Mouse (Mus musculus): ENCODE results near the gene Gprasp1. TPM values are rescaled to one million over a fixed set of nuclear protein-coding genes. Genes with fewer than 3 reads are reported as not detected.
"Not testable (repeated sequence)": the region's sequence is repeated elsewhere in the genome, so short reads cannot be mapped to it uniquely, and the experiment has no call there.

Gprasp1 gene
- polyA plus RNA-seq, 1 experiment from 2014 or later: 37.7 TPM

DNA sequence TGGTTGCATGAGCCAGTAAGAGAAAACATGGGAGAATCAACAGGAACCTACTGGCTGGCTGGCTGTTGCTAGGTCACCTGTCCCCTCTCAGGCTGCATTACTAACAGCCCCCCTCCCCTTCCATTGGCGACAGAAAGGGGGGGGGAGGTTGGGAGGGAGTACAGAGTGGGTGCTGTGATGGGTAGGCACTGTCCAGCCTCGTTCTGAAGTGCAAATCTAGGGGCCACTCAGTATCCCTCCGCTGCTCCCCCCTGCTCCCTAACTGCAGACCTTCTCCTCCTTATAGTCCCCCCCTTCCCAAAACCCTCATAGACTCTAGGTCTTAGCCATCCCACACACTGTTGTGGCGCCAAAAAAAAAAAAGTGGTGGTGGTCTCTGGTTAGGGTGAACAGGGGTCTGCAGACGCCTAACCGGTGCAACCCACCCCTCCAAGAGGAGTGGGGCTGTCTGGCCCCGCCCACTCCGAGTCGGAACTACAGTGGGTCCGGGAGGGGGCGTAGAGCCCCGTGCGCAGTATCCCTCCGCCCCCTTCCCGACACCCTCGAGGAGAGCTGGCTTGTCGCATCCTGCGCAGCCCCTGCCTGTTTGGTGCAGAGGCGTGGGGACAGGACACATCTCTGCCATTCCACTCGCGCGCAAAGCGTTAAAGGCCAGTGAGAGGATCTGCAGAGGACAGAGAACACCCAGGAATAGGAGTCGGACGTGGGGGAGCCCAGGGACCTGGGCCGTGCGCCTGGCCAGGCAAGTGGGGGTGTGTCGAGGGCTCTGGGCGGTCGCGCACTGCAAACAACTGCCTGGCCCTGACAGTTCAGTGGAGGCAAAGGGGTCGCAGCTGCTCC lies 96.2 kb downstream of the Gprasp1 start, which contains the start of gene Gprasp2:
TSS of gene Gprasp2 (plus strand) at position 514 of the 840 bp plus-strand sequence.
- peak within 1 kb of the TSS; percentile 70 for H3K9ac ChIP-seq (ENCODE audit: low read length)
- H3K9me3 ChIP-seq (ENCODE audit: control insufficient read depth, low read length): not testable (repeated sequence)

DNA sequence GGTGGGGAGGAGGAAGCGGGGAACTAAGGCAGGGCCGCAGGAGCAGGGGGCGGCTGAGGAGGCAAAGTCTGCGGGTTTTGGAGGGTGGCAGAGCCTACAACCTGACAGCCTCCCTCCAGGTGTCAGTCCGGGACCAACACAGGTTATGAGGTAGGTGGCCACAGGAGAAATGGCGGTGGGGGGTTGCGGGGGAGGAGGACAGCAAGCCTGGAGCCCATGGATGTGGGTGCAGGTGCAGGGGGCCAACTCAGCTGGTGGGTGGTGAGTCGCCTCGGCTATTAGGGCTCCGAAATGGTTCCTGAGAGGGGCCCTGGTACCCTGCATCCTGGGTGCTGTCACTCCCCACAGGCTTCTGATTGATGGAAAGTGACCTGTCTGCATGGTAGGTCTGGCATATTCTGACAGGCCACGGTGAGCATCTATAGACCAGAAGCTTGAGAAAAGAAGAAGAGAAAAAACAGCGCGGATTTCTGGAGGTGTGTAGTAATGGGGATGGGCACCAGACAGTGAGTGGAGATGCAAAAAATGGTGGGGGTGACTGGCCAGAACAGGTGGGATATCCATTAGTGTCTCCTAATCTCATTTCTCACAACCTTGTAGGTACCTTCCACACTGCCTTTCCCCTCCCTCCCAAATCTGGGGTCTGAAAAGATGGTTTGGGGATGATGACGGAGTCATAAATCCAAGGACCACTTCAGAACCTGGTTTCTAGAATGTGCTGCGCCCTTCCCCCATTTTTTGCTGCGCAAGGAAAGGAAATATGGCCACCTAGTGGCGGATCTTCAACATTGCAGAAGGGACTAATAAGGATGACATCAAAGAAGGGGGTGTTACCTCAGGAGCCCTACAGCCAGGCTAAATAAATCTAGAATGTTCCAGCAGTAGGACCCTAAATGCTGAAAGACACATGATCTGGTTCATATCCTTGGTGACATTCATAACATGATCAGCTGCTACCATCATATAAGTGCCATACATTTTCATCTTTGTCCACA lies 97.2 kb downstream of the Gprasp1 start:
- Histone ChIP-seq H3K4me2 (ENCODE audit: low read length) (peak overlapping the region; percentile 72), H3K4me3 (ENCODE audit: control insufficient read depth in 1 of 2, insufficient read depth in 1 of 2, low read depth in 1 of 2, low read length in 2 of 2) (peak overlapping the region; percentile 47 to 63), H3K9ac (ENCODE audit: low read length) (peak overlapping the region; percentile 70)
- not testable (repeated sequence) for H3K27me3 ChIP-seq (ENCODE audit: control insufficient read depth, insufficient read depth, low read length); H3K4me1 ChIP-seq (ENCODE audit: control insufficient read depth in 2 of 2, insufficient read depth in 2 of 2, low read length in 2 of 2); ATAC-seq (ENCODE audit: insufficient number of reproducible peaks, insufficient read depth, low FRiP score, low read depth); H3K27ac ChIP-seq (replicated peaks in 1 of 2; ENCODE audit: control insufficient read depth in 1 of 2, insufficient read depth in 1 of 2, low read depth in 2 of 2, low read length in 2 of 2); H3K9me3 ChIP-seq (ENCODE audit: control insufficient read depth, low read length); H3K36me3 ChIP-seq (ENCODE audit: control insufficient read depth, insufficient read depth, low read length)
- 21% methylated on average over 16 of the region's 17 CpGs for WGBS

More for the DNA sequence above, 96.2 kb downstream of the Gprasp1 start, which contains the start of gene Gprasp2:
- peak within 1 kb of the TSS; percentile 72 for H3K4me2 ChIP-seq (ENCODE audit: low read length)
- H3K27ac ChIP-seq (replicated peaks in 1 of 2; ENCODE audit: control insufficient read depth in 1 of 2, insufficient read depth in 1 of 2, low read depth in 2 of 2, low read length in 2 of 2); H3K27me3 ChIP-seq (ENCODE audit: control insufficient read depth, insufficient read depth, low read length); H3K36me3 ChIP-seq (ENCODE audit: control insufficient read depth, insufficient read depth, low read length); H3K4me1 ChIP-seq (ENCODE audit: control insufficient read depth in 2 of 2, insufficient read depth in 2 of 2, low read length in 2 of 2): not testable (repeated sequence)
- peak; percentile 61; the same call in 1 of the 2 replicates for ATAC-seq (ENCODE audit: insufficient number of reproducible peaks, insufficient read depth, low FRiP score, low read depth)
- H3K4me3 ChIP-seq (ENCODE audit: control insufficient read depth in 1 of 2, insufficient read depth in 1 of 2, low read depth in 1 of 2, low read length in 2 of 2): peak within 1 kb of the TSS; percentile 47 to 63
- 20% methylated on average over 28 of the region's 32 CpGs for WGBS

MicroRNA genes within 50 kb of the gene (microRNA counts, 519-probe panel; counts per million panel counts)
- 322 counts per million, percentile 70 among the panel's probes with 10 or more counts for microRNA mmu-miR-1970

Small RNA genes lying within 50 kb of the gene (microRNA-seq; reads per million reads assigned to microRNA genes)
- not detected for gene Mir1970
- gene Mir7646: not detected

Other genes with a start within 250 kb of the Gprasp1 start
- gene AV320801, start 248.1 kb upstream of the Gprasp1 start, polyA plus RNA-seq (2014; fragmentation: Nextera tagmentation; extraction: Ambion mirVana): not detected in 2 replicates
- gene Nxf7, start 144.0 kb upstream of the Gprasp1 start, polyA plus RNA-seq (2014; fragmentation: Nextera tagmentation; extraction: Ambion mirVana): 0.30 and 0.32 TPM in 2 replicates
- not detected in 2 replicates for gene Prame, start 115.0 kb upstream of the Gprasp1 start, polyA plus RNA-seq (2014; fragmentation: Nextera tagmentation; extraction: Ambion mirVana)
- gene Tcp11x2, start 48.9 kb upstream of the Gprasp1 start, polyA plus RNA-seq (2014; fragmentation: Nextera tagmentation; extraction: Ambion mirVana): not detected in 2 replicates
- gene Tmsb15a, start 17.5 kb upstream of the Gprasp1 start, polyA plus RNA-seq (2014; fragmentation: Nextera tagmentation; extraction: Ambion mirVana): not detected in 2 replicates
- 7.2 and 9.9 TPM in 2 replicates for gene Armcx5, start within 50 bp of the Gprasp1 start, polyA plus RNA-seq (2014; fragmentation: Nextera tagmentation; extraction: Ambion mirVana)
- 64.4 and 65.9 TPM in 2 replicates for gene Bhlhb9, start 54.9 kb downstream of the Gprasp1 start, polyA plus RNA-seq (2014; fragmentation: Nextera tagmentation; extraction: Ambion mirVana)
- 20.7 and 21.5 TPM in 2 replicates for gene Gprasp2, start 96.3 kb downstream of the Gprasp1 start, polyA plus RNA-seq (2014; fragmentation: Nextera tagmentation; extraction: Ambion mirVana)